Mouse (Mus musculus): ENCODE data around the gene Scamp5.

The Scamp5 gene

DNA sequence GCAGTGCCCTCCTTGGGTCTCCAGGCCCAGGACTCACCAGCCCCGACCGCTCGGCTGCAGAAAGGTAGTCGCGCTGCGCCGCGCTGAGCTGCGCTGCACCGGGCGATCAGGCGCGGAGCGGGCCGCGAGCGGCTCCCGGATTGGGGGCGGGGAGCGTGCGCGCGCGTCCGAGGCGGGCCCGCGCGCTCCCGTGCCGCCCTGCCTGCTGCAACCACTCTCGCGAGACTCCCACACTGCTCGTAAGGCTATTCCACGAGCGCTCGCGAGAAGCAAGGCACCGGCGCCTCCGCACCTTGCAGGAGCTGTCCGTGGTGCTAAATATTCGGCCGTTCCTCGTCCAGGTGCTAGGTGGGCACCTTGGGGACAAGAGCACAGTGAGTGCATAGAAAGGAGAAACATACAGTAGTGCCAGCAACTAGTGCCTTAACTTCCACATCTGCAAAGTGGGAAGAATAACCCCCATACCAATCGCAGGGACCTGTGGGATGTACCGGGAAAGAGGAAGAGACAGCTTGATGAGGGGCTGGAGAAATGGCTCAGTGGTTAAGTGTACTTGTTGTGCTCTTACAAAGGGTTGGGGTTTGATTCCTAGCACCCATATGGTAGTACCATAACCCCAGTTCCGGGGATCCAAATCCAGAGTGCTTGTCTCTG is at the start of gene Scamp5:
Gene Scamp5 (minus strand): TSS at position 165 of the 654 bp plus-strand sequence.
- peak; percentile 83 for DNase-seq (ENCODE audit: low spot score)

DNA sequence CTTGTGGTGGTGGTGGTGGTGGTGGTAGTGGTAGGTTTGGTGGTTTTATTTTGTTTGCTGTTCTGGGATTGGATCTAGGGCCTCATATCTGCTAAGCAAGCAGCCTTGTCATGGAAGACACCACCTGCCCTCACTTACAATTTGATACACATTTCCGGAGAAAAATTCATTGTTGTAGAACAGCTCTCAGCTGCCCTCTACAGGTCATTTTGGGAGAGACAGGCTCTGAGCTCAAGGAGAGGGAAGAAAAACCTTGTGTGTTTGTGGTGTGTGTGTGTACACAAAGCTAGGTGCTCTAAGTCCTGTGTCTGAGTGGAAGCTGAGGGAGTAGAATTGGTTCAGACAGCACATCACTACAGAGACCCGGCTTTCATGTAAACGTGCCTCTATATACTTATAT is 49.3 kb upstream of the Scamp5 start:
- no peak for DNase-seq (ENCODE audit: low spot score)

DNA sequence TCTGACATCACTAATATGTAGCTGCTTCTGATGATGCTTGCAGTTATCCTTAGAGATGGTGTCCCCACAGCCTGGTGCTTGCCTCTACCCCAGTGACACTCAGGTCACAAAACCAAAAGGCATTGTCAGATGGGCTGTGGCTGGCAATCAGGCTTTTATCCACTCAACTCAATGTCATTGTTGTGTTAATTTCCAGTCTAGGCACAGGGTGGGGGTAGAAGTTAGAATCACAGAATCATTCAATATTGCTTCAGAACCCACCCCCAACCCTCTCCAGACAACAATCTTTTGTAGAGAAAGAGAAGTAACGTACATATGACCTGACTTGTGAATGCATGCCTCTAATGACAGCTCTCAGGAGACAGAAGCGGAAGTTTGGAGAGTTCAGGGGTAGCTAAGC is 42.7 kb upstream of the Scamp5 start:
- DNase-seq (ENCODE audit: low spot score): no peak

DNA sequence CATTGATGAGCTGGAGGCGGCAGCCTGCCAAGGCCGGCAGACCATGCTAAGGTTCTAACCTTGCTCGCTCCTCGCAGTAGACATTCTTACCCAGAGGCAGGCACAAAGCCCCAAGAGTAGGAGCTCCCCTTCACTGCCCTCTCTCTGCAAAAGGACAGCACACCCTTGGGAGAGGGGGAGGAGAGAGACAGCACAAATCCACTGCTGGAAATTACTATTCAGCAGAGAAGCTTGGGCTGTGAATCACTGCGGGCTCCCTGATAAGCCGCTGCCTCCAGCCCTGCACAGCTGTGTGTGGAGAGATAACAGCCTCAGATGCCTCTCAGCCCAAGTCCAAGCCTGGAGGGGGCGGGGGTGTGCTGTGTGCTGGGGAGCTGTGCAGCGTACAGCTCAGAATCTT is 37.8 kb upstream of the Scamp5 start:
- DNase-seq (ENCODE audit: low spot score): peak; percentile 90

DNA sequence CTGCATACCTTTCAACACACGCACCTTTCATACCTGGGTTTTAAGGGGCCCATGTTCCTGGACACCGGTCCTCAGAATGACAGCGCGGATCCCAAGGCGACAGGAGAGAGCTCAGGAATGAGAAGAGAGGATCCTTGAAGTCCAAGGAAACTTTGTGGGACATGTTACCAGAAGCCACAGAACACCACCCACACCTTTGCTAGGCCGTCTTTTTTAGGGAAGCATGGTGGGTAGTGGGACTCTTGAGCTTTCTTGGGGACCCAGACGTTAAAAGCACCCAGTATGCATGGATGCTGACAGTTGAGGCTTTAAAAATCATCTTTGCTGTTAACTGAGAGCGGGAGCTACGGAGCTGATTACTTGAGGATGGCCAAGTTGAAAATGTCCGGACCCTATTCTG is 37.0 kb upstream of the Scamp5 start:
- DNase-seq (ENCODE audit: low spot score): no peak

DNA sequence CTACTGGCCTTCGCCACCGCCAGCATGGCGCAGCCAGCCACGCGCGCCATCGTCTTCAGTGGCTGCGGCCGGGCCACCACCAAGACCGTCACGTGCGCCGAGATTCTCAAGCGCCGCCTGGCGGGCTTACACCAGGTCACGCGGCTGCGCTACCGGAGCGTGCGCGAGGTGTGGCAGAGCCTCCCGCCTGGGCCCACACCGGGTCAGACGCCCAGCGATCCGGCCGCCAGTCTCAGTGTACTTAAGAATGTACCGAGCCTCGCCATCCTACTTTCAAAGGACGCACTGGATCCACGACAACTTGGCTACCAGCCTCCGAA is 36.5 kb upstream of the Scamp5 start:
- DNase-seq (ENCODE audit: low spot score): peak; percentile 37

DNA sequence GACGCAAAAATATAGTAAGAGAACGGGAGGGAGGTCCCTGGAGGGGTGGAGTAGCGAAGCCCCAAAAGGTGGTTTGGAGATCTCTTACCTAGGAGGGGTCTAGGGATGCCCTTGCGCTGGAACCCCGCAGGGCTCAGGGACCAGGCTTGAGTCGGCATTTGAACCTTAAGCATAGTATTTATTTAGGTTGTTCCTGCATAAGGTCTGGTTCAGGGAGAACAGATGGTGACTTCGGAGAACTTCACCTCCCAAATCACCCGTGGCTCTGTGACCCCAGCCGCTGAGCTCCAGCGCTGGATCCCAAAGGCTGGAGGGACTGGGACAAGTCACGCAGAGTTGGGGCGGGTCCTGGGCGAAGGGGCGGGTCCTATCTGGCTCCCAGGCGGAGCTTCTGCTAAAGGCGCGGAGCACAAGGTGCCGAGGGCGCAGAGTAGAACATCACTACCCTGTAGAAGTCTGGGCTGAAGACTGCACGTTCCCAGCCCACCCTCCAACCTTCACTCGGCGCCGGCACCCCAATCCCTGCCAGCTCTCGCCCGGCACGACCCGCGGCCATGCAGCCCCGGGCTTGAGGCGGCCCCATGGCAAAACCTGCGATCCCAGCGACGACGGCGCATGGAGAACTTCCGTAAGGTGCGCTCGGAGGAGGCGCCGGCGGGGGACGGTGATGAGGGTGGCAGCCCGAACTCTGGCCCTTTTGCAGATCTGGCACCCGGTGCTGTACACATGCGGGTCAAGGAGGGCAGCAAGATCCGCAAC is 35.9 kb upstream of the Scamp5 start, which contains the start of gene Rpp25:
Gene Rpp25 (plus strand): TSS at position 405 of the 759 bp plus-strand sequence.
- DNase-seq (ENCODE audit: low spot score): peak; percentile 65

DNA sequence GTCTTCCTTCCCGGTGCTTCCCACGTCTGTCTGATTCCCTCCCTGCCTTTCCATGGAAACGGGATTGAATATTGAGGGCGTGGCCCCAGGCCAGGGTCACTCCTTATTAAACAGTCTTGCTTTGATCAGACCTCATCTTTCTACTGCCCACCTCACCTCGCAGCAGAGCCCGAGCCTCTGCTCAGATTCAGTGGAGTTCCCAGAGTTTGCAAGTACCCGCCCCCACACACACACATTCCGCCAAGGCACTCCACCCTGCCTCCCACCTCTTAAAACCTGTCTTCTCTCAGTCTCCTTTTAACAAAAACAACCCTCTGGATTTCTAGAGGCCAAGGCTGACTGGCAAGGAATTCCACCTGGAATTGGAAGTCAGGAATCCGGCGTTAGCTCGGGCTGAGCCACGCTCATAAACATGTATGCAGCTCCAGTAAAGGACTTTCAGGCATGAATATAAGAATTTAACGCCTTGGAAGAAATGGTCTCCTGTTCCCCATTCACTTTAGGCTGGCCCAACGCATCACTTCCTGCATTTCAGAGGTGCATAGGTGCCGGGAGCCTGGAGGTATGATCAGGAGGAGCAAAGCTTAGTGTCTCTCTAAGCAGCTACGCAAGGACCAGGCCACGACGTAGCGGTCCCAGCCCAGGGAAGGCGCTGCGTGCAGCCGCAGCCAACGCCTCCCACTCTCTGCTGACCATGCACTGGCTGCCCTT is 35.2 kb upstream of the Scamp5 start:
- peak; percentile 22 for DNase-seq (ENCODE audit: low spot score)

DNA sequence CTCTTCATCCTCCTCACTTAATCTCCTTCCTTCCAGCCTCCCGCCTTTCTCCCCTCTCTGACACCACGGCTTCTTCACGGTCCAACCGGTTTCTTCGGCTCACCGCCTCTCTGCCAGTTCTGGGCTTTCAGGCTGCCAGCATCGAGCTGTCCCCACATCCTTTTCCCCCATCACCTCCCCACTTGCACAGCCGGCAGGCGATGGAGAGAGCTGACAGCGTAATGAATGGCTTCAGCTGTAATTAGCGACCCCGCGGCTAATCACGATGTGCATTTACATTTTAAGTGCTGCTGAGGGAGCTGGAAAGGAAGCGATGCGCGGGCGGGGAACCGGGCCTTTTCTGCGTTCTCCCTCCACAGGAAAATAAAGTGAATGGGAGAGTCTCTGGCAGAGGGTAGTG is 34.0 kb upstream of the Scamp5 start:
- DNase-seq (ENCODE audit: low spot score): no peak

DNA sequence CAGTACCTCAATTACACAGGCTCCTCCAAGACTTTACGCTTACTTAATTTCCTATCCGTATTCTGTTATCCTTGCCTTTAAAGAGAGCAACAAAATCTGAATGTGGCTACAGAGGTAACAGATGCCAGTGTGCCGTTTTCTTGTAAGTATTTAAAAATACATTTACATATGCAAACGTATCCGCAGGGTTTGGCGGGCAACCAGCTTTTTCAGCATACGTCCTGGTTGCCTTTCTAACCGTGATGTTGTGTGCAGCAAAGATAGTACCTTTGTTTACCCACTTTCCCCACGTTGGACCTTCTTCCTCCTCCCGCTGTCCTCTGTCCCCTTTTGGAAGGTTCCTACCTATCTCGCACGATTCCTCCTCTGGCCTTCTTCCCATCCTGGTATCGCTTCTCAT is 33.6 kb upstream of the Scamp5 start:
- no peak for DNase-seq (ENCODE audit: low spot score)

DNA sequence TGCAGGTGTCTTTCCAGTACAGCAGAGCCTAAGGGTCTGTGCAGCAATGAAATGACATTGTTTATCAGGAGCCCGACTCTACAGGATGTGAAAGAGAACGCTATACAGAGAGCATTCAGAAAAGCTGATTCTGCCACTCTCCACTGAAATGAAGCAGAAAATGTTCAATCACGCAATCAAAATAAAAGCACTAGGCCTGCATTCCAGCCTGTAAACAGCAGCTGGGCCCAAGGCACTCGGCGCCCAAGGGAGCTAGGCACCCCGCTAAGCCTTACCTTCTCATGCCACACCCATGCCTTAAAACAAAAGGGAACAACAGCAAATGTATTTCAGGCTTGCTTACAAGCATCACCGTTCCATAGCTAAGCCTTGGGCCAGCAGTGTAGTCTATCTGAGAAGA is 30.7 kb upstream of the Scamp5 start:
- DNase-seq (ENCODE audit: low spot score): no peak

DNA sequence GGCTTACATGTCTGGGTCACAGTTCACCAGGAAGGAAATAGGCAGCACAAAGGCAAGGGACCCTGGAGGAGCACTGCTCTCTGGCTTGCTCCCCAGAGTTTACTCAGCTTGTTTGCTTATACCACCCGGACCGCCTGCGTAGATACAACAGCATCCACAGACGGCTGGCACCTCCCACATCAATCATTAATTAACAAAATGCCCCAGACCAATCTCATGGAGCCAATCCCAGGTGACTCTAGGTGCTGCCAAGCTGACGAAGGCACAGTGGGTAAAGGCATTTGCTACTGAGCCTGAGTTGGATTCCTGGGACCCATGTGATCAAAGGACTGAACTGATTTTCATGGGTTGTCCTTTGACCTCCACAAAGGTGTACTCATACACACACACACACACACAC is 29.4 kb upstream of the Scamp5 start:
- no peak for DNase-seq (ENCODE audit: low spot score)

DNA sequence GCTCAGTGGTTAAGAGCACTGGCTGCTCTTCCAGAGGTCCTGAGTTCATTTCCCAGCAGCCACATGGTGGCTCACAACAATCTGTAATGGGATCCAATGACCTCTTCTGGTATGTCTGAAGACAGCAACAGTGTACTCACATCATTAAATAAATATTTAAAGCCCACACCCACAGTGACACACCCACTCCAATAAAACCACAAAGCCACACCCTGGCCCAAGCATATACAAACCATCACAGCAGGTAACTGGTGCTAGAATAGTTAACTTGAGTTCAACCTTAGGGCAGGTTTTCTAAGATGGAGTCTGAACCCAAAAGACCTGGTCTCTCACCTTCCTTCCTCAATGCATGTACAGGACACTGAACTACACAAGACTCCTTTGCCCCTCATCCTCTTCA is 27.1 kb upstream of the Scamp5 start:
- DNase-seq (ENCODE audit: low spot score): no peak

DNA sequence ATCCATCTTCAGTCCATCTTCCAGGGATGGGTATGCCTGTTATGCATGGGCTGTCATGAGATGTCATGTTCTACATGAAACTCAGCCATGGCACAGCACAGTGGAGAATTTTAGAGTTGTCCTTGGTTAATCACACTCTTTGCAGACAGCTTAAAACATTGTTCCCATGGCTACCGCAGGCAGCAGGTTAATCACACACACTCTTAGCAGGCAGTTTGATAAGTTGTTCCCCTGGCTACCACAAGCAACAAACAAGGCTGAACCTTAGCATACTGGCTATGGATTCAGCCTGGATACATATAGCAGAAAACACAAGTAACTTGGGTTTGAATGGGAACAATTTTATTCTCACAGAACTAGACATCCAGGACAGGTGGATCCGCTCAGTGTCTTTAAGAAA is 25.7 kb upstream of the Scamp5 start:
- DNase-seq (ENCODE audit: low spot score): no peak

DNA sequence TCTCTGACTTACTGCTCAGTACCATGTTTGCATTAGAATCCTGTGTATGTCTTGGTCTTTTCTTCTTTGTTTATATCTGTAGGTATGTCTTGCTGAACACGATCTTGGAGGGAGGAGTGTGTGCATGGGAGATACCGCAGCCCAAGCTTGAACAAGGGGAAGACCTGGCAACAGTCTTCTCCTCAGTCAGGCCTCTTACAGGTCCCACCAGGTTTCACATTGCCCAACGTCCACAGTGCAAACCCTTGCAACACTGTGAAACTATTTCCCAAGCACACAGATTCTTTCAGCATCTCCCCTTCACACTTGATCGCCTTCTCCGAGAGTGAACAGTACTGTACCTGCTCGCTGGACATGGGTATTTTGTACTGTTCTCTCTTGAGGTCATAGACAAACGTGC is 19.9 kb upstream of the Scamp5 start:
- no peak for DNase-seq (ENCODE audit: low spot score)

DNA sequence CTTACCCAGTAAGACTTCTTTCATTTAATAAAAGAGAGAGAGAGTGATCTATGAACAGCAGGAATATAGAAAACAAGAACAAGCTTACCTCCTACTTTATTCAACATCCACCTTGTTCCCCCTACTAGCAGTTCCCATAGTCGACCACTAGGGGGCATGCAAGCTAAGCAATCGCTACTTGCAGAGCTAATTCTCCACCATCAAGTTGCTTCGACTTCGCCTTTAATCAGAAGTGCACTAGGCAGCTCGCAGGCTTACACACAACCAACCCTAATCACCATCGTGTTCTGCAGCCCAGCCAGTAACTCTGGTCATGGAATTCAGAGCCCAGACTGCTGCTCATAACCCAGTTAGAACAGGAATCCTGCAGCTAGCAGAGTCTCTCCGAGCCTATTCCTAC is 17.9 kb upstream of the Scamp5 start:
- peak; percentile 64 for DNase-seq (ENCODE audit: low spot score)

DNA sequence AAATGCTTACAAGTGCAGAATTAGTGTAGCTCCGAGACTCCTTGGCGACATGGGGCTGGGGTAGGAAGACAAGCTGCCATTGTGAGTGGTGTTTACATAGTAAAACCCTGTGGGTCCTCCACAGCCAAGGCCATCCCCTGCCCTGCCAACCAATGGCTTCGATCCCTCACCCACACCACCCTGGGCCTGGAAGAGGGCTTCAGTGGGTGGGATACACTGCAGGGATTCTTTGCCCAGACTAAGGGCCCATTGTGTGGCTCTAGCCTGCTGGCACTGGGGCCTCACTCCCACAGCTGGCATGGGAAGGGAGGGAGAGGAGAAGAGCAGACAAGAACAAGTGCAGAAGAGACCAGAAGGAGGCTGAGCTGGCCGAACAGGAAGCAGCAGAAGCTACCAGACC is 1.1 kb upstream of the Scamp5 start:
- DNase-seq (ENCODE audit: low spot score): no peak

DNA sequence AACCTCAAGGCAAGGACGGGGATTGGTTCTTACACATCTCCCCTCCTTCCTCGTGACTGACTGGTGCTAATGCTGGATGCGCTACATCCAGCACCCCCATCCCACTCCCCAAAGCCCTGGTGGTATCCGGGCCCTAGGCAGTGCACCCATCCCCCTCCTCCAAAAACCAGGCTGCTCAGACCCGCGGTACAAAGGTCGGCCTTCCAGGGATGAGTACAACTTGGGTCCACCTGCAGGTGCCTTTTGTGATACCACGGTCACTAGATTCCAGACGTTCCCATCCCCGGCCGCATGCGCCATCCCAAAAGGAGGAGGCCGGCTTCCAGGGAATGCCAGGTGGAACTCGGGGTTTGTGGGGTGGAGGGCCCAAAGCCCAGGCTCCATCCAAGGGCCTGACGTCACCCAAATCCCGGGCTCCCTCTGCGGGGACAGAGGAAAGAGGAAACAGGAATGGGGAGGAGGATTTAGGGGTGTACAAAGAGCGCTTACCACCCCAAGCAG is 539 bp downstream of the Scamp5 start:
- DNase-seq (ENCODE audit: low spot score): no peak

DNA sequence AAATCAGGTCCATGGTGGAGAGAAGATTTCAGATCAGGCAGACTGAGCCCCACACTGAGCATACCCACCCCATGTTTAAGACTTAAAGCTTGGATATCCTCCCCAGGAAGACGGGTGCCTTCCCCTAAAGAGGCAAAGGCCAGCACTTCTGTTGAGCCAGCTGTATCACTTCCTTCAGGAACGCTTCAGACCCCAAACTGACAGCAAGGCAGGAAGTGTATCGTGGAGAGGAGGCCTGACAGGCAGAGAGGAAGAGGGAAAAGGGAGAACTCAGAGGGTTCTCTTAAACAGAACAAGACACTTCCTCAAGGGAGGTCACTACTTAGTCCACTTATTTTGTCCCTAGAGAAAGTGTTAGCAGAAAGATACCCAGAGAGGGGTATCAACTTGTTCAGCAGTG is 1.8 kb downstream of the Scamp5 start:
- DNase-seq (ENCODE audit: low spot score): no peak

DNA sequence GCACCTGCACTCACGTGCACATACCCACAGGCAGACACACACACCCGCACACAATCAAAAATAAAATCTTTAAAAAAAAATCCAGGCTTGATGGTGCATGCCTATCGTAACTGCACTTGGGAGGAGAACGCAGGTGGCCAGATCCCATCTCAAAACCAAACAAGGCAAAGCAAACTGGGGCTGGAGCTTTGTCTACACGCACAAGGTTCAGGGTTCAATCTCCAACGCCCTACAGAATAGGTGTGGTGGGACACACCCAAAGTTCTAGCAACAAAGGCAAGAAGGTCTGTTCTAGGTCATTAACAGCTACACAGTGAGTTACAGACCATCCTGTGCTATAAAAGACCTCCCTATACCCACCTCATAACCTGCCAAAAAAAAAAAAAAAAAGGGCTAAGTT is 5.0 kb downstream of the Scamp5 start:
- DNase-seq (ENCODE audit: low spot score): no peak

DNA sequence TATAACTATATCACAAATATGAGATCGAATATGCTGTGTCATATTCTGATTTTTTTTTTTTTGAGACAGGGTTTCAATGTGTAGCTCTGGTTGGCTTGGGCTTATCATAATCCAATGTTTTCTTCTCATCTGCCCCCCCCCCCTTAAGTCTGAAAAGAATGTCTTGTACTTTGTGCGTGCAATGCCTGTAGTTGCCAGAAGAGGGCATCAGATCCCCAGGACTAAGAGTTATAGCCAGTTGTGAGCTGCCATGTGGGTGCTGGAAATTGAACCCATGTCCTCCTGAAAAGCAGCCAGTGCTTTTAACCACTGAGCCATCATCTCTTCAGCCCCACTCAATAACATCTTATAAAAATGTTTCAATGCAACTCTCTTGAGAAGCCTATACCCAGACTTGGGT is 8.2 kb downstream of the Scamp5 start:
- no peak for DNase-seq (ENCODE audit: low spot score)

DNA sequence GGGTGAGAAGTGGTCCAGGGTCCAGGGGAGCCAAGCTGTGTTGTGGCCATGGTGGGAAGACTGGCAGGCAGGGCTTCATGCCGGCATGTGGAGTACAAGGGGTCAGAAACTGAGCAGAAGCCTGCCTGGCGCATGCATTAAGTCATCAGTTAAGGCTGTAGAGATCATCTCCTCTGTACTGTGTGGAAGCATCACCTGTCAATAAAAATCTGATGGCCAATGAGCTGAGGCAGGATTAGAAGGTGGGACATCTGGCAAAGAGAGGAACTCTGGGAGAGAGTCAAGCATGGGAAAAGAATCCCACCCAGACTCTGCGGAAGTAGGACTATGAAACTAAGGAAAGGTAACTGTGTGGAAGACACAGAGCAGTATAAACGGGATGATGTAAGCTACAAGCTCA is 14.3 kb downstream of the Scamp5 start:
- no peak for DNase-seq (ENCODE audit: low spot score)

Data from ovary, adult 18-20 months (tissue).